Mouse (Mus musculus) spleen, adult 2 months (tissue): ENCODE measurements around the gene Slc2a5.

Source experiments
- CTCF ChIP-seq: fragments of 200-500 bp; IDR thresholded peaks from 2 replicates; pipeline ENCODE4 v1.5.1; 2011; ENCODE audit warnings: mild to moderate bottlenecking, inconsistent platforms; ENCODE audit not compliant: insufficient read depth, insufficient read length, insufficient replicate concordance; ENCODE audit errors: extremely low read depth
- POLR2A ChIP-seq: fragments of 200-500 bp; IDR thresholded peaks from 2 replicates; pipeline ENCODE4 v1.6.1; 2011; ENCODE audit warnings: low read depth, low read length, inconsistent platforms

GRCm38 (mm10) chr4:150127894-150128293 is 8.8 kb downstream of the Slc2a5 start:
- no peak for TF ChIP-seq CTCF
- no peak for TF ChIP-seq POLR2A
